Mouse (Mus musculus): ENCODE data around the gene Atr. TPM values are rescaled to one million over a fixed set of nuclear protein-coding genes. Genes with fewer than 3 reads are reported as not detected.
"Not testable (repeated sequence)": the region's sequence is repeated elsewhere in the genome, so short reads cannot be mapped to it uniquely, and the experiment has no call there.

Gene Atr
- polyA plus RNA-seq, 1 experiment from 2014 or later, result 15.2 TPM

- Histone ChIP-seq H3K27me3 (ENCODE audit: control insufficient read depth, insufficient read depth, low read depth, low read length) (no peaks in the 10 kb centered on the region), H3K9me3 (ENCODE audit: control insufficient read depth, low read length) (no peaks in the 10 kb centered on the region), H3K4me2 (ENCODE audit: low read depth, low read length) (no peak overlapping the region), H3K9ac (ENCODE audit: low read length) (no peak overlapping the region), H3K4me1 (replicated peaks; ENCODE audit: control insufficient read depth, insufficient read depth, low read length) (no peaks in the 10 kb centered on the region), H3K4me3 (ENCODE audit: low read length) (no peak overlapping the region), H3K36me3 (ENCODE audit: control insufficient read depth, insufficient read depth, low read length) (no peaks in the 10 kb centered on the region; the same call in 1 of the 2 replicates), H3K27ac (ENCODE audit: low read length) (no peak overlapping the region)
- ATAC-seq (ENCODE audit: low read depth), result no peak
- WGBS, result 93% methylated on average over 7 of the region's 7 CpGs
Measured at GRCm38 (mm10) chr9:95958041-95958730, 100.8 kb downstream of the Atr start.

DNA sequence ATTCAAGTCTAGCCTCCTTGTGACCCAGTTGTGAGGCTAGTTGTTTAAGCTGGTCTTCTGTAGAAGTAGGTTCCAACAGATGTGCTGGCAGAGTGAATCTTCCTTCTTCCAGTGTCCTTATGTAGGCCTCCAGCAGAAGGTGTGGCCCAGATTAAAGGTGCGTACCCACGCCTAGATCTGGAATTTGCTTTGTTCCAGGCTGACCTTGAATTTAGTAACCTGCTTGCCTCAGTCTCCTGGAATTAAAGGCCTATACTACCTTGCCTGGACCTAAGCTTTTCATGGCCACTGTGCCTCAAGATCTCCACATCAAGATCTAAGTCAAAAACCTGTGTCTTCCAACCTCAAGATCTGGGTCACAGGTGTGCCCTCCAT, 101.3 kb downstream of the Atr start:
- H3K4me3 ChIP-seq (ENCODE audit: low read length); H3K36me3 ChIP-seq (ENCODE audit: control insufficient read depth, insufficient read depth, low read length); ATAC-seq (ENCODE audit: low read depth); H3K9me3 ChIP-seq (ENCODE audit: control insufficient read depth, low read length); H3K4me2 ChIP-seq (ENCODE audit: low read depth, low read length); H3K27me3 ChIP-seq (ENCODE audit: control insufficient read depth, insufficient read depth, low read depth, low read length); H3K9ac ChIP-seq (ENCODE audit: low read length); H3K27ac ChIP-seq (ENCODE audit: low read length); H3K4me1 ChIP-seq (replicated peaks; ENCODE audit: control insufficient read depth, insufficient read depth, low read length): not testable (repeated sequence)
- 84% methylated on average over 2 of the region's 2 CpGs for WGBS

GRCm38 (mm10) chr9:95959246-95959645, 101.8 kb downstream of the Atr start:
- Histone ChIP-seq H3K9ac (ENCODE audit: low read length) (no peak overlapping the region), H3K4me1 (replicated peaks; ENCODE audit: control insufficient read depth, insufficient read depth, low read length) (no peaks in the 10 kb centered on the region), H3K27me3 (ENCODE audit: control insufficient read depth, insufficient read depth, low read depth, low read length) (no peaks in the 10 kb centered on the region), H3K36me3 (ENCODE audit: control insufficient read depth, insufficient read depth, low read length) (no peaks in the 10 kb centered on the region; the same call in 1 of the 2 replicates), H3K9me3 (ENCODE audit: control insufficient read depth, low read length) (no peaks in the 10 kb centered on the region), H3K4me3 (ENCODE audit: low read length) (no peak overlapping the region), H3K27ac (ENCODE audit: low read length) (no peak overlapping the region), H3K4me2 (ENCODE audit: low read depth, low read length) (no peak overlapping the region)
- 80% methylated on average over 6 of the region's 6 CpGs for WGBS
- ATAC-seq (ENCODE audit: low read depth), result no peak

DNA sequence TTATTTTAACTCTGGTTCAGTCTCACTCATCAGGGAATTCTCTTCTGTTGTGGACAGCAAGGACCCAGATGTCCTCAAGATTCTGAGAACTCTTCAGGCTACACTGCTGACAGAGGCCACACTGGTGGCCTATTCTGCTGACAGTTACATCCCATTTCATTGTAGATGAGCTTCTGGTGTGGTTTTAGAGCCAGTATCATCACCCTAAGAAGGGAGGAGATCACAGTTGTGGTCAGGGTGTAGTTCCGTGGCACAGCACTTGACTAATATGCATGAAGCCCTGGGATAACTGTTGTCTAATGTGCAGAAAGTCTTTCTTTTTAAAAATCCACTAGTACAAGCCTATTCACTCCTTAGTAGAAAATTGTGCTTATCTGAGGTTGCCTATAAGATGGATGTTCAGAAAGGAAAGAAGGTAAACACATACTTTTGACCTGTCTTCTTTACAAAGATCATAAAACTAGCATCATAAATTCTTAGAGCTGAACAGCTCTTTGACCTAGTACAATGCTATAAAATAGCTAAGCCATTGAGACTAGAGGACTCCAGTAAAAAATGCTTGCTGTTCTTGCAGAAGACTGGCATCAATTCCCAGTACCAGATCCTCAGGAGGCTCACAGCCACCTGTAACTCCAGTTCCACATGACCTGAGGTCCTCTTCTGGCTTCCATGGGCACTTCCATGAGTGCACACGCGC, 102.5 kb downstream of the Atr start:
- 94% methylated on average over 3 of the region's 3 CpGs for WGBS
- ATAC-seq (ENCODE audit: low read depth), result no peak

GRCm38 (mm10) chr9:95961058-95961457, 103.7 kb downstream of the Atr start:
- H3K4me3 ChIP-seq (ENCODE audit: low read length), result no peak overlapping the region
- H3K27me3 ChIP-seq (ENCODE audit: control insufficient read depth, insufficient read depth, low read depth, low read length), result no peaks in the 10 kb centered on the region
- no peak overlapping the region for H3K27ac ChIP-seq (ENCODE audit: low read length)
- H3K9me3 ChIP-seq (ENCODE audit: control insufficient read depth, low read length), result no peaks in the 10 kb centered on the region
- ATAC-seq (ENCODE audit: low read depth), result no peak
- H3K4me1 ChIP-seq (replicated peaks; ENCODE audit: control insufficient read depth, insufficient read depth, low read length), result no peaks in the 10 kb centered on the region
- no peak overlapping the region for H3K9ac ChIP-seq (ENCODE audit: low read length)
- H3K36me3 ChIP-seq (ENCODE audit: control insufficient read depth, insufficient read depth, low read length), result peaks cover 7% of the 10 kb centered on the region
- no peak overlapping the region for H3K4me2 ChIP-seq (ENCODE audit: low read depth, low read length)

More for the DNA sequence above, 102.5 kb downstream of the Atr start:
- H3K4me1 ChIP-seq (replicated peaks; ENCODE audit: control insufficient read depth, insufficient read depth, low read length), result no peaks in the 10 kb centered on the region
- no peaks in the 10 kb centered on the region for H3K27me3 ChIP-seq (ENCODE audit: control insufficient read depth, insufficient read depth, low read depth, low read length)
- peaks cover 5% of the 10 kb centered on the region for H3K36me3 ChIP-seq (ENCODE audit: control insufficient read depth, insufficient read depth, low read length)
- no peak overlapping the region for H3K9ac ChIP-seq (ENCODE audit: low read length)
- H3K4me3 ChIP-seq (ENCODE audit: low read length), result no peak overlapping the region
- H3K27ac ChIP-seq (ENCODE audit: low read length), result no peak overlapping the region
- no peak overlapping the region for H3K4me2 ChIP-seq (ENCODE audit: low read depth, low read length)
- H3K9me3 ChIP-seq (ENCODE audit: control insufficient read depth, low read length), result no peaks in the 10 kb centered on the region

- no peak overlapping the region for H3K4me2 ChIP-seq (ENCODE audit: low read depth, low read length)
- 93% methylated on average over 13 of the region's 13 CpGs for WGBS
- no peak for ATAC-seq (ENCODE audit: low read depth)
Measured at GRCm38 (mm10) chr9:95964037-95964436, 106.6 kb downstream of the Atr start.

GRCm38 (mm10) chr9:95978279-95978678, 120.9 kb downstream of the Atr start:
- ATAC-seq (ENCODE audit: low read depth), result no peak
- no peak overlapping the region for H3K9ac ChIP-seq (ENCODE audit: low read length)
- H3K27ac ChIP-seq (ENCODE audit: low read length), result no peak overlapping the region
- H3K4me2 ChIP-seq (ENCODE audit: low read depth, low read length), result no peak overlapping the region
- H3K4me3 ChIP-seq (ENCODE audit: low read length), result no peak overlapping the region
- H3K4me1 ChIP-seq (replicated peaks; ENCODE audit: control insufficient read depth, insufficient read depth, low read length), result no peaks in the 10 kb centered on the region
- no peaks in the 10 kb centered on the region for H3K27me3 ChIP-seq (ENCODE audit: control insufficient read depth, insufficient read depth, low read depth, low read length)
- peaks cover 19% of the 10 kb centered on the region for H3K36me3 ChIP-seq (ENCODE audit: control insufficient read depth, insufficient read depth, low read length)
- 84% methylated on average over 2 of the region's 2 CpGs for WGBS
- no peaks in the 10 kb centered on the region for H3K9me3 ChIP-seq (ENCODE audit: control insufficient read depth, low read length)

More at GRCm38 (mm10) chr9:95964037-95964436, 106.6 kb downstream of the Atr start:
- Histone ChIP-seq H3K4me1 (replicated peaks; ENCODE audit: control insufficient read depth, insufficient read depth, low read length) (no peaks in the 10 kb centered on the region), H3K36me3 (ENCODE audit: control insufficient read depth, insufficient read depth, low read length) (peaks cover 14% of the 10 kb centered on the region), H3K9ac (ENCODE audit: low read length) (no peak overlapping the region), H3K4me3 (ENCODE audit: low read length) (no peak overlapping the region), H3K27ac (ENCODE audit: low read length) (no peak overlapping the region), H3K27me3 (ENCODE audit: control insufficient read depth, insufficient read depth, low read depth, low read length) (no peaks in the 10 kb centered on the region), H3K9me3 (ENCODE audit: control insufficient read depth, low read length) (no peaks in the 10 kb centered on the region)

DNA sequence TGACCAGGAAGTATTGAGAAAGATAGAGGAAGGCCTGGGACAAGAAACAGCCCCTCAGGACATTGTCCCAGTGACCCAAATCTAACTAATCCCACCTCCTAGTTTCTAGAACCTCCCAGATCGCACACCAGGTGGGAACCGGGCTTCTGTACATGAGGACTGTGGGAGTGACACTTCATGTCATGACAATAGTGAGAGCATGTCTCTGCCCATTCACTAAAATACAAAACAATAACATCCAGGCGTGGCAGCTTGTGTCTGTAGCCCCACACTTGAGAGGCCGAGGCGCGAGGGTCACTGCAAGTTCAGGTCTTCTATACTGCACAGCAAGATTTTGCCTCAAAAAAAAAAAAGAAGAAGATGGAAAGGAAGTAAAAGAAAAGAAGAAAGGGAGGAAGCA, 122.5 kb downstream of the Atr start:
- Histone ChIP-seq H3K4me2 (ENCODE audit: low read depth, low read length) (no peak overlapping the region), H3K27ac (ENCODE audit: low read length) (no peak overlapping the region), H3K9ac (ENCODE audit: low read length) (no peak overlapping the region), H3K27me3 (ENCODE audit: control insufficient read depth, insufficient read depth, low read depth, low read length) (no peaks in the 10 kb centered on the region), H3K36me3 (ENCODE audit: control insufficient read depth, insufficient read depth, low read length) (peaks cover 21% of the 10 kb centered on the region; the same call in 1 of the 2 replicates), H3K4me1 (replicated peaks; ENCODE audit: control insufficient read depth, insufficient read depth, low read length) (no peaks in the 10 kb centered on the region), H3K9me3 (ENCODE audit: control insufficient read depth, low read length) (no peaks in the 10 kb centered on the region), H3K4me3 (ENCODE audit: low read length) (no peak overlapping the region)
- no peak for ATAC-seq (ENCODE audit: low read depth)
- 82% methylated on average over 6 of the region's 6 CpGs for WGBS

- Histone ChIP-seq H3K4me1 (replicated peaks; ENCODE audit: control insufficient read depth, insufficient read depth, low read length) (no peaks in the 10 kb centered on the region), H3K4me3 (ENCODE audit: low read length) (no peak overlapping the region), H3K36me3 (ENCODE audit: control insufficient read depth, insufficient read depth, low read length) (peaks cover 32% of the 10 kb centered on the region), H3K27ac (ENCODE audit: low read length) (no peak overlapping the region), H3K9me3 (ENCODE audit: control insufficient read depth, low read length) (no peaks in the 10 kb centered on the region), H3K9ac (ENCODE audit: low read length) (no peak overlapping the region), H3K4me2 (ENCODE audit: low read depth, low read length) (no peak overlapping the region), H3K27me3 (ENCODE audit: control insufficient read depth, insufficient read depth, low read depth, low read length) (no peaks in the 10 kb centered on the region)
- 95% methylated on average over 2 of the region's 2 CpGs for WGBS
- no peak for ATAC-seq (ENCODE audit: low read depth)
Measured at GRCm38 (mm10) chr9:95992255-95992654, 134.9 kb downstream of the Atr start.

All from lung, embryonic 16.5 days (tissue).